Mouse (Mus musculus) urinary bladder, postnatal 25 days (tissue): ENCODE measurements around the gene Ccdc188.
"Not testable (repeated sequence)": the region's sequence is repeated elsewhere in the genome, so short reads cannot be mapped to it uniquely, and the experiment has no call there.

ENCODE experiments used
- DNase-seq: peaks from one replicate; pipeline ENCODE4 v3.0.0; 2022; ENCODE audit warnings: low spot score

Ccdc188 gene

GRCm38 (mm10) chr16:18217579-18217978 lies at the start of gene Ccdc188:
Gene Ccdc188 (plus strand): TSS chr16:18217879.
- DNase-seq: no peak

- no peak for DNase-seq
These were observed 48.5 kb upstream of the Ccdc188 start for GRCm38 (mm10) chr16:18169156-18169555.

GRCm38 (mm10) chr16:18169776-18170175 lies 47.9 kb upstream of the Ccdc188 start:
- no peak for DNase-seq

- DNase-seq: peak; percentile 90
These were observed 45.3 kb upstream of the Ccdc188 start for GRCm38 (mm10) chr16:18172266-18172855.

- no peak for DNase-seq
These were observed 44.4 kb upstream of the Ccdc188 start for GRCm38 (mm10) chr16:18173231-18173630.

- DNase-seq: no peak
These were observed 43.9 kb upstream of the Ccdc188 start for GRCm38 (mm10) chr16:18173788-18174187.

- DNase-seq: no peak
These were observed 41.7 kb upstream of the Ccdc188 start for GRCm38 (mm10) chr16:18175817-18176541.

- DNase-seq: no peak
These were observed 40.9 kb upstream of the Ccdc188 start for GRCm38 (mm10) chr16:18176758-18177157.

- no peak for DNase-seq
These were observed 38.1 kb upstream of the Ccdc188 start for GRCm38 (mm10) chr16:18179591-18179990.

- no peak for DNase-seq
These were observed 36.3 kb upstream of the Ccdc188 start for GRCm38 (mm10) chr16:18181398-18181797.

- DNase-seq: no peak
These were observed 34.9 kb upstream of the Ccdc188 start for GRCm38 (mm10) chr16:18182766-18183165.

GRCm38 (mm10) chr16:18185715-18186449 lies 31.8 kb upstream of the Ccdc188 start:
- DNase-seq: no peak

GRCm38 (mm10) chr16:18186798-18187197 lies 30.9 kb upstream of the Ccdc188 start:
- no peak for DNase-seq

GRCm38 (mm10) chr16:18187221-18187620 lies 30.5 kb upstream of the Ccdc188 start:
- no peak for DNase-seq

- DNase-seq: no peak
These were observed 26.7 kb upstream of the Ccdc188 start for GRCm38 (mm10) chr16:18191006-18191405.

GRCm38 (mm10) chr16:18194208-18194985 lies 23.3 kb upstream of the Ccdc188 start:
- no peak for DNase-seq

GRCm38 (mm10) chr16:18195068-18195467 lies 22.6 kb upstream of the Ccdc188 start:
- DNase-seq: peak; percentile 15

GRCm38 (mm10) chr16:18195561-18195960 lies 22.1 kb upstream of the Ccdc188 start:
- DNase-seq: not testable (repeated sequence)

- no peak for DNase-seq
These were observed 19.8 kb upstream of the Ccdc188 start for GRCm38 (mm10) chr16:18197881-18198280.

- DNase-seq: no peak
These were observed 19.1 kb upstream of the Ccdc188 start for GRCm38 (mm10) chr16:18198365-18199098.

- no peak for DNase-seq
These were observed 17.6 kb upstream of the Ccdc188 start for GRCm38 (mm10) chr16:18200062-18200461.

- no peak for DNase-seq
These were observed 16.1 kb upstream of the Ccdc188 start for GRCm38 (mm10) chr16:18201620-18202019.
